Mouse (Mus musculus): ENCODE results near the gene Gm7138. TPM values are rescaled to one million over a fixed set of nuclear protein-coding genes. Genes with fewer than 3 reads are reported as not detected.
"Not testable (repeated sequence)": the region's sequence is repeated elsewhere in the genome, so short reads cannot be mapped to it uniquely, and the experiment has no call there.

Gene Gm7138
- not detected in 2 replicates for polyA plus RNA-seq (2012; rRNA removed)

GRCm38 (mm10) chr10:77776844-77777243 is at the start of gene Gm7138:
Gene Gm7138, minus strand, starts transcription at chr10:77776944.
- DNase-seq (ENCODE audit: low read depth), result not testable (repeated sequence)

GRCm38 (mm10) chr10:77819203-77819602 is 42.5 kb upstream of the Gm7138 start:
- DNase-seq (ENCODE audit: low read depth), result peak; percentile 41

GRCm38 (mm10) chr10:77818523-77818922 is 41.8 kb upstream of the Gm7138 start:
- DNase-seq (ENCODE audit: low read depth), result no peak
- no peak for TF ChIP-seq POLR2A (IDR thresholded peaks at IDR 0.05; ENCODE audit: borderline replicate concordance, extremely low read depth, insufficient read depth, insufficient read length, poor library complexity, severe bottlenecking)
- no peak for TF ChIP-seq CTCF (IDR thresholded peaks at IDR 0.05; ENCODE audit: borderline replicate concordance, extremely low read depth, insufficient read depth, insufficient read length)

More at GRCm38 (mm10) chr10:77819203-77819602, 42.5 kb upstream of the Gm7138 start:
- no peak for TF ChIP-seq POLR2A (IDR thresholded peaks at IDR 0.05; ENCODE audit: borderline replicate concordance, extremely low read depth, insufficient read depth, insufficient read length, poor library complexity, severe bottlenecking)
- TF ChIP-seq CTCF (IDR thresholded peaks at IDR 0.05; ENCODE audit: borderline replicate concordance, extremely low read depth, insufficient read depth, insufficient read length), result no peak

GRCm38 (mm10) chr10:77815514-77815913 is 38.8 kb upstream of the Gm7138 start:
- no peak for TF ChIP-seq POLR2A (IDR thresholded peaks at IDR 0.05; ENCODE audit: borderline replicate concordance, extremely low read depth, insufficient read depth, insufficient read length, poor library complexity, severe bottlenecking)
- peak; percentile 66 for TF ChIP-seq CTCF (IDR thresholded peaks at IDR 0.05; ENCODE audit: borderline replicate concordance, extremely low read depth, insufficient read depth, insufficient read length)
- no peak for DNase-seq (ENCODE audit: low read depth)

GRCm38 (mm10) chr10:77814382-77814781 is 37.6 kb upstream of the Gm7138 start, which contains the start of gene Gm2696:
Gene Gm2696, plus strand, starts transcription at chr10:77814682.
- TF ChIP-seq POLR2A (IDR thresholded peaks at IDR 0.05; ENCODE audit: borderline replicate concordance, extremely low read depth, insufficient read depth, insufficient read length, poor library complexity, severe bottlenecking) (no peak), CTCF (IDR thresholded peaks at IDR 0.05; ENCODE audit: borderline replicate concordance, extremely low read depth, insufficient read depth, insufficient read length) (no peak)
- no peak for DNase-seq (ENCODE audit: low read depth)

- no peak for TF ChIP-seq CTCF (IDR thresholded peaks at IDR 0.05; ENCODE audit: borderline replicate concordance, extremely low read depth, insufficient read depth, insufficient read length)
- DNase-seq (ENCODE audit: low read depth), result no peak
Observed at GRCm38 (mm10) chr10:77811743-77812142, 35.0 kb upstream of the Gm7138 start, which contains the start of gene Gm9507. Gene Gm9507, minus strand, starts transcription at chr10:77811843.

GRCm38 (mm10) chr10:77804095-77804494 is 27.4 kb upstream of the Gm7138 start:
- no peak for TF ChIP-seq POLR2A (IDR thresholded peaks at IDR 0.05; ENCODE audit: borderline replicate concordance, extremely low read depth, insufficient read depth, insufficient read length, poor library complexity, severe bottlenecking)
- no peak for TF ChIP-seq CTCF (IDR thresholded peaks at IDR 0.05; ENCODE audit: borderline replicate concordance, extremely low read depth, insufficient read depth, insufficient read length)
- DNase-seq (ENCODE audit: low read depth), result no peak

- TF ChIP-seq CTCF (IDR thresholded peaks at IDR 0.05; ENCODE audit: borderline replicate concordance, extremely low read depth, insufficient read depth, insufficient read length) (no peak), POLR2A (IDR thresholded peaks at IDR 0.05; ENCODE audit: borderline replicate concordance, extremely low read depth, insufficient read depth, insufficient read length, poor library complexity, severe bottlenecking) (no peak)
- no peak for DNase-seq (ENCODE audit: low read depth)
Observed at GRCm38 (mm10) chr10:77798921-77799508, 22.3 kb upstream of the Gm7138 start, which contains the start of gene Gm19668. Gene Gm19668, minus strand, starts transcription at chr10:77799133.

GRCm38 (mm10) chr10:77798164-77798920 is 21.6 kb upstream of the Gm7138 start:
- peak; percentile 54 for DNase-seq (ENCODE audit: low read depth)

GRCm38 (mm10) chr10:77797677-77798076 is 20.9 kb upstream of the Gm7138 start:
- no peak for TF ChIP-seq CTCF (IDR thresholded peaks at IDR 0.05; ENCODE audit: borderline replicate concordance, extremely low read depth, insufficient read depth, insufficient read length)
- TF ChIP-seq POLR2A (IDR thresholded peaks at IDR 0.05; ENCODE audit: borderline replicate concordance, extremely low read depth, insufficient read depth, insufficient read length, poor library complexity, severe bottlenecking), result no peak
- DNase-seq (ENCODE audit: low read depth), result peak; percentile 29

GRCm38 (mm10) chr10:77794976-77795375 is 18.2 kb upstream of the Gm7138 start, which contains the start of gene Gm9639:
Gene Gm9639, minus strand, starts transcription at chr10:77795076.
- DNase-seq (ENCODE audit: low read depth), result no peak
- TF ChIP-seq CTCF (IDR thresholded peaks at IDR 0.05; ENCODE audit: borderline replicate concordance, extremely low read depth, insufficient read depth, insufficient read length), result no peak
- no peak for TF ChIP-seq POLR2A (IDR thresholded peaks at IDR 0.05; ENCODE audit: borderline replicate concordance, extremely low read depth, insufficient read depth, insufficient read length, poor library complexity, severe bottlenecking)

GRCm38 (mm10) chr10:77788621-77789020 is 11.9 kb upstream of the Gm7138 start:
- no peak for DNase-seq (ENCODE audit: low read depth)
- no peak for TF ChIP-seq POLR2A (IDR thresholded peaks at IDR 0.05; ENCODE audit: borderline replicate concordance, extremely low read depth, insufficient read depth, insufficient read length, poor library complexity, severe bottlenecking)

- peak; percentile 36 for DNase-seq (ENCODE audit: low read depth)
Observed at GRCm38 (mm10) chr10:77787876-77788275, 11.1 kb upstream of the Gm7138 start, which contains the start of gene Gm7137. Gene Gm7137, minus strand, starts transcription at chr10:77788200.

- not testable (repeated sequence) for DNase-seq (ENCODE audit: low read depth)
Observed at GRCm38 (mm10) chr10:77783396-77783795, 6.7 kb upstream of the Gm7138 start.

- DNase-seq (ENCODE audit: low read depth), result not testable (repeated sequence)
Observed at GRCm38 (mm10) chr10:77782442-77782841, 5.7 kb upstream of the Gm7138 start, which contains the start of gene Gm3250. Gene Gm3250, minus strand, starts transcription at chr10:77782542.

- not testable (repeated sequence) for DNase-seq (ENCODE audit: low read depth)
Observed at GRCm38 (mm10) chr10:77772142-77772541, 4.6 kb downstream of the Gm7138 start.

GRCm38 (mm10) chr10:77771225-77771624 is 5.5 kb downstream of the Gm7138 start, which contains the start of gene Gm3238:
Gene Gm3238, minus strand, starts transcription at chr10:77771325.
- DNase-seq (ENCODE audit: low read depth), result not testable (repeated sequence)
